Mouse (Mus musculus) CH12.LX (cell line): ENCODE measurements around the gene Slc12a4. TPM values are rescaled to one million over a fixed set of nuclear protein-coding genes. Genes with fewer than 3 reads are reported as not detected.
A peak's percentile ranks its signal among the peaks of the same experiment; 100 is the strongest.
"Not testable (repeated sequence)": the region's sequence is repeated elsewhere in the genome, so short reads cannot be mapped to it uniquely, and the experiment has no call there.

Source experiments
- DNase-seq: peaks from one replicate; pipeline ENCODE4 v3.0.0-alpha.2; 2013; ENCODE audit errors: extremely low read depth
- H3K27ac ChIP-seq: 2 replicates; pipeline ENCODE4 v1.5.1; 2012; ENCODE audit warnings: low read depth, mild to moderate bottlenecking, control low read depth, moderate library complexity; ENCODE audit not compliant: insufficient read depth
- H3K27me3 ChIP-seq: replicated peaks from 2 replicates; pipeline ENCODE3; 2012; ENCODE audit warnings: inconsistent platforms
- H3K36me3 ChIP-seq, 2 experiments: replicated peaks in 1 of 2; 2 replicates each; pipeline versions ENCODE3 to v1.6.1; 2012; ENCODE audit warnings: inconsistent platforms in 1 of 2, low read length in 1 of 2, mild to moderate bottlenecking in 1 of 2, mixed read lengths in 1 of 2, moderate library complexity in 1 of 2; ENCODE audit not compliant: control insufficient read depth in 1 of 2, insufficient read depth in 1 of 2
- H3K4me1 ChIP-seq, 2 experiments: 2 replicates each; pipeline ENCODE4 v1.6.1; 2012; ENCODE audit warnings: inconsistent platforms in 1 of 2, moderate library complexity in 1 of 2; ENCODE audit not compliant: insufficient read depth in 2 of 2, control insufficient read depth in 1 of 2
- H3K4me2 ChIP-seq: 2 replicates; pipeline ENCODE4 v1.6.1; 2012; ENCODE audit warnings: low read depth, mild to moderate bottlenecking, control low read depth; ENCODE audit not compliant: poor library complexity, insufficient read depth, severe bottlenecking
- H3K4me3 ChIP-seq, 3 experiments: fragments of 150-350 bp in 1 of 3; sonication (generic) in 1 of 3; replicated peaks in 1 of 3; 2 replicates each; pipeline versions ENCODE3 to v1.5.1; 2011 to 2012; ENCODE audit warnings: low read depth in 2 of 3, low read length in 2 of 3, mild to moderate bottlenecking in 2 of 3, moderate library complexity in 2 of 3, control low read depth in 1 of 3, improper control_type of control experiment in 1 of 3, inconsistent platforms in 1 of 3, mixed read lengths in 1 of 3; ENCODE audit not compliant: poor library complexity in 1 of 3
- H3K79me2 ChIP-seq: replicated peaks from 2 replicates; pipeline ENCODE4 v1.6.1; 2012; ENCODE audit warnings: mild to moderate bottlenecking, moderate library complexity; ENCODE audit not compliant: control insufficient read depth, poor library complexity, insufficient read depth, severe bottlenecking; ENCODE audit errors: extremely low read depth
- H3K9ac ChIP-seq: 2 replicates; pipeline ENCODE4 v1.6.1; 2012; ENCODE audit warnings: low read depth, mild to moderate bottlenecking, control low read depth, moderate library complexity; ENCODE audit not compliant: insufficient read depth
- H3K9me3 ChIP-seq: replicated peaks from 2 replicates; pipeline ENCODE3; 2012; ENCODE audit warnings: low read length, inconsistent platforms, mixed read lengths
- CTCF ChIP-seq, 2 experiments: IDR thresholded peaks in 1 of 2; conservative IDR thresholded peaks in 1 of 2; 2 replicates each; pipeline ENCODE4 v1.5.1; 2011 to 2012; ENCODE audit warnings: low read depth in 2 of 2, low read length in 2 of 2, improper control_type of control experiment in 1 of 2, inconsistent platforms in 1 of 2, mild to moderate bottlenecking in 1 of 2, moderate library complexity in 1 of 2
- KAT2A ChIP-seq: IDR thresholded peaks from 2 replicates; pipeline ENCODE4 v1.6.1; 2012; ENCODE audit warnings: low read length, improper control_type of control experiment, inconsistent platforms; ENCODE audit not compliant: insufficient replicate concordance
- POLR2A ChIP-seq: IDR thresholded peaks from 2 replicates; pipeline ENCODE4 v1.6.1; 2011; ENCODE audit warnings: low read depth, mild to moderate bottlenecking, improper control_type of control experiment, low read length
- POLR2AphosphoS2 ChIP-seq: IDR thresholded peaks from 2 replicates; pipeline ENCODE4 v1.6.1; 2011; ENCODE audit warnings: low read depth, low read length, improper control_type of control experiment
- RAD21 ChIP-seq: IDR thresholded peaks from 2 replicates; pipeline ENCODE4 v1.6.1; 2011; ENCODE audit warnings: low read depth, mild to moderate bottlenecking, low read length, improper control_type of control experiment, moderate library complexity
- UBTF ChIP-seq: IDR thresholded peaks from 2 replicates; pipeline ENCODE4 v1.6.1; 2012; ENCODE audit warnings: low read depth, mild to moderate bottlenecking, inconsistent platforms, low read length, improper control_type of control experiment, moderate library complexity
- USF1 ChIP-seq: IDR thresholded peaks from 2 replicates; pipeline ENCODE4 v1.6.1; 2014; ENCODE audit warnings: low read depth, mild to moderate bottlenecking, inconsistent platforms, low read length, improper control_type of control experiment
- USF2 ChIP-seq: conservative IDR thresholded peaks from 2 replicates; pipeline ENCODE4 v1.6.1; 2011; ENCODE audit warnings: low read depth, low read length, improper control_type of control experiment
- dilution Hi-C: fragments of 300-500 bp; cut with MboI; formaldehyde crosslinking; loops from 2 replicates; pipeline ENCODE4 v1.14.3; 2020; ENCODE audit warnings: low sequenced_read_pairs; ENCODE audit not compliant: extremely low pct_unique_long_range_greater_than_20kb, extremely low pct_ligation_motif_present
- in situ Hi-C: fragments of 300-500 bp; cut with MboI; formaldehyde crosslinking; loops from 3 replicates; pipeline ENCODE4 v1.14.3; 2019; ENCODE audit warnings: low sequenced_read_pairs, low pct_ligation_motif_present, low pct_unique_long_range_greater_than_20kb, mixed read lengths
- polyA plus RNA-seq: library from polyadenylated mRNA; unstranded; fragments of >175 nt; gene quantifications from 2 replicates; pipeline ENCODE4 v1.2.1, GENCODE M21; 2012; ENCODE audit warnings: low read depth; ENCODE audit not compliant: insufficient read length
- total RNA-seq, 2 experiments: library from RNA; depleted of rRNA; stranded (reverse); fragments of 300-350 nt in 1 of 2; fragments of >200 nt in 1 of 2; gene quantifications; 2 replicates each; pipeline ENCODE4 v1.2.3; 2012 to 2014

Gene Slc12a4
- total and polyA plus RNA-seq, 3 experiments = 4.2 to 9.4 (median 8.1) TPM

DNA sequence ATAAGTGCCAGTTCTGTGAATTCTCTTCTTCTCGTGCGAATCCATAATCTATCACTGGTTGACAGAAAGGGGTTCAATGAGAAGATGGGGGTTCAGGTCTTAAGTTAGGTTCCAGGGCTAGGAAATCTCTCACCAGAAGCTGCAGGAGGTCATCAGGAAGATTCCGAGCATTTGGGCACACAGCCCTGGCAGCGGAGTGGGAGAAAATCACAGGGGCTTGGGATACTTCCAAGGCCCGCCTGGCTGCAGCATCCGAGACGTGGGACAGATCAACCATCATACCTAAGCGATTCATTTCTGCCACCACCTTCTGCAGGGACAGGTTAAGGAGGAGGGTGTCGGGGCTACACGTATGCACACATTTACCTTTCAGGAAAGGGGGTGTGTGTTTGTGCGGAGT, 22.6 kb upstream of the Slc12a4 start:
- dilution Hi-C loops (no loop called here), in situ Hi-C loops (no loop called here)
- Histone ChIP-seq H3K27ac (no peak overlapping the region), H3K4me1 (peaks cover 13 to 29% of the 10 kb centered on the region in 2 experiments), H3K9me3 (no peaks in the 10 kb centered on the region), H3K9ac (no peak overlapping the region), H3K79me2 (no peaks in the 10 kb centered on the region), H3K36me3 (no peaks in the 10 kb centered on the region), H3K4me3 (no peak overlapping the region), H3K27me3 (peaks cover 6% of the 10 kb centered on the region)
- DNase-seq = no peak
- TF ChIP-seq UBTF = no peak
- no peak for TF ChIP-seq KAT2A
- TF ChIP-seq USF1 = no peak
- TF ChIP-seq USF2 = no peak
- TF ChIP-seq POLR2AphosphoS2 = no peak
- TF ChIP-seq, all 38 proteins: peak for 0
- no peak overlapping the region for H3K4me2 ChIP-seq

DNA sequence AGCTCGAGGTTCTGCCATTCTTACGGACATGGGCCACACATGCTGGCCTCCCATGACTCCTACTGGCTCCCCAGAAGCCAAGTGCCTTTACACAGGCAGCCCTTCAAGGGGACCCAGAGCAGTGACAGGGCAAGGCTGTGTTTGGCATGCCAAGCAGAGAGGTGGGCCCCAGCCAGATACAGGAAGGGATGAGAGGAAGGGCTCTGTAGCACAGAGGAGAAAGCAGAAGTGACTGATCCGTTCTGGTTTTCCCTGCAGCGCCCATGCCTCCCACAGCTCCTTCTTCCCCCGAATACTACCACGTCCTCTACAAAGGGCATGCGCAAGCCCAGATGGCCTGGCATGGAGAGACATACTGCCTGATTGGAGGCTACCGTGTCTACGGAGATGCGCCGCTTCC, 17.5 kb upstream of the Slc12a4 start:
- H3K27me3 ChIP-seq, dilution Hi-C loops, DNase-seq, H3K9ac ChIP-seq, H3K36me3 ChIP-seq, H3K79me2 ChIP-seq, H3K4me3 ChIP-seq, in situ Hi-C loops, H3K27ac ChIP-seq, H3K9me3 ChIP-seq, H3K4me2 ChIP-seq: not testable (repeated sequence)
- peaks cover 5 to 11% of the 10 kb centered on the region in 2 experiments; a peak in 3 of 4 replicates for H3K4me1 ChIP-seq

DNA sequence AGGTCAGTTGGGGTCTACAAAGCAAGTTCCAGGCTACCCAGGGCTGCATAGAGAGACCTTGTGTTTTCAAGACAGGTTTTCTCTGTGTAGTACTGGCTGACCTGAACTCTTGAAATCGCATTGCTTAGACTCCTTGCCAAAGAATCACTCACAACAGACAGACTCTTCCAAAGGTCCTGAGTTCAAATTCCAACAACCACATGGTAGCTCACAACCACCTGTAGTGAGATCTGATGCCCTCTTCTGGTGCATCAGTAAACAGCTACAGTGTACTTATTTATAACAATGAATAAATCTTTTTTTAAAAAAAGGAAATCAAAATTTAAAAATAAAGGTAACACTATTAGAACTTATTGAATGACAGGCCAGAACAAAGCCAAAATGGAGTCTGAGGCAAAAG, 15.2 kb upstream of the Slc12a4 start:
- H3K9me3 ChIP-seq = peaks cover 3% of the 10 kb centered on the region
- H3K4me2 ChIP-seq = no peak overlapping the region
- TF ChIP-seq UBTF = no peak
- peak in 1 of 2 experiments; percentile 20; a peak in 2 of 4 replicates for TF ChIP-seq CTCF (conservative IDR thresholded peaks at IDR 0.05 in 1 of 2, IDR thresholded peaks at IDR 0.05 in 1 of 2; ENCODE audit: low read depth in 2 of 2, low read length in 2 of 2)
- TF ChIP-seq USF1 = no peak
- TF ChIP-seq RAD21 = peak; percentile 2
- no peak for TF ChIP-seq POLR2A
- TF ChIP-seq, all 38 proteins: peak for 2
- Histone ChIP-seq H3K4me1 (peaks cover 5 to 11% of the 10 kb centered on the region in 2 experiments; a peak in 3 of 4 replicates), H3K79me2 (no peaks in the 10 kb centered on the region), H3K27me3 (peaks cover 2% of the 10 kb centered on the region), H3K4me3 (no peak overlapping the region), H3K36me3 (no peaks in the 10 kb centered on the region), H3K9ac (no peak overlapping the region), H3K27ac (no peak overlapping the region)
- dilution Hi-C loops (no loop called here), in situ Hi-C loops (no loop called here)
- DNase-seq = no peak
